Mouse (Mus musculus) megakaryocyte, embryonic 14.5 days (primary cell): ENCODE data around the gene Abca2.

Experiments
- FLI1 ChIP-seq: IDR thresholded peaks from 2 replicates; pipeline ENCODE4 v1.6.1; 2012; ENCODE audit warnings: low read length, inconsistent platforms, mixed read lengths
- GATA1 ChIP-seq: IDR thresholded peaks from 3 replicates; pipeline ENCODE4 v1.6.1; 2012; ENCODE audit warnings: mixed read lengths, low read length, inconsistent platforms, borderline replicate concordance

GRCm38 (mm10) chr2:25465256-25465655, 36.8 kb downstream of the Abca2 start:
- TF ChIP-seq GATA1 = no peak
- TF ChIP-seq FLI1 = no peak
